Mouse (Mus musculus) layer of hippocampus, adult 2 months (tissue): Measurements from ENCODE around the gene Cln3. TPM values are rescaled to one million over a fixed set of nuclear protein-coding genes. Genes with fewer than 3 reads are reported as not detected.
A peak's percentile ranks its signal among the peaks of the same experiment; 100 is the strongest.

Experiments
- DNase-seq, 2 experiments: peaks; one replicate each; pipeline ENCODE4 v3.0.0; 2022; ENCODE audit warnings: low spot score in 2 of 2
- H3K27ac ChIP-seq: fragments of 200-600 bp; 2 replicates; pipeline ENCODE4 v1.8.1; 2022
- H3K4me3 ChIP-seq: fragments of 200-600 bp; 2 replicates; pipeline ENCODE4 v1.8.1; 2022; ENCODE audit warnings: mild to moderate bottlenecking
- CTCF ChIP-seq: fragments of 200-600 bp; conservative IDR thresholded peaks from 2 replicates; pipeline ENCODE4 v1.8.1; 2022; ENCODE audit warnings: antibody characterized with exemption, mild to moderate bottlenecking, moderate library complexity
- microRNA-seq, 2 experiments: library from miRNA; unstranded; fragments of <30 nt; microRNA quantifications; one replicate each; pipeline ENCODE4 v1.2.0; 2021
- total RNA-seq, 2 experiments: library from RNA; stranded (reverse); gene quantifications; 2 replicates each; pipeline ENCODE4 v1.2.3; 2021

The Cln3 gene
- total RNA-seq, 2 experiments from 2014 or later: 28.4 to 36.4 TPM

- DNase-seq: no peak
- no peak for TF ChIP-seq CTCF
- no peak overlapping the region for H3K27ac ChIP-seq
- peak overlapping the region; percentile 47; the same call in 1 of the 2 replicates for H3K4me3 ChIP-seq
These were observed 49.2 kb downstream of the Cln3 start for GRCm38 (mm10) chr7:126536466-126536865.

- no peak for TF ChIP-seq CTCF
- no peak overlapping the region for H3K27ac ChIP-seq
- peak overlapping the region; percentile 47 for H3K4me3 ChIP-seq
- DNase-seq: no peak
These were observed 49.9 kb downstream of the Cln3 start for GRCm38 (mm10) chr7:126535766-126536165.

GRCm38 (mm10) chr7:126533434-126533833 lies 52.2 kb downstream of the Cln3 start:
- DNase-seq: no peak
- no peak for TF ChIP-seq CTCF

GRCm38 (mm10) chr7:126528166-126528577 lies 57.4 kb downstream of the Cln3 start:
- no peak overlapping the region for H3K27ac ChIP-seq
- peak; percentile 95 for TF ChIP-seq CTCF
- no peak overlapping the region for H3K4me3 ChIP-seq
- DNase-seq: peak in 1 of 2 experiments; percentile 44

More at GRCm38 (mm10) chr7:126533434-126533833, 52.2 kb downstream of the Cln3 start:
- no peak overlapping the region for H3K27ac ChIP-seq
- no peak overlapping the region for H3K4me3 ChIP-seq

GRCm38 (mm10) chr7:126523316-126523715 lies 62.3 kb downstream of the Cln3 start:
- TF ChIP-seq CTCF: no peak
- H3K27ac ChIP-seq: no peak overlapping the region
- DNase-seq: no peak
- no peak overlapping the region for H3K4me3 ChIP-seq

Small RNA genes within 50 kb of the gene (microRNA-seq; reads per million reads assigned to microRNA genes)
- 4.4 to 6.1 reads per million in 2 experiments for gene Mir7059

Other genes starting within 250 kb of the Cln3 start
- 1 to 10 TPM in 1 of 2 experiments, under 1 TPM in 1; 0.98 to 1.2 TPM for gene Lat, start 216.2 kb downstream of the Cln3 start, total RNA-seq
- gene Spns1, start 208.4 kb downstream of the Cln3 start, total RNA-seq: 10 to 100 TPM; 86.5 to 91.0 TPM
- 1 to 10 TPM; 7.0 to 7.6 TPM for gene Nfatc2ip, start 189.1 kb downstream of the Cln3 start, total RNA-seq
- not detected for gene Cd19, start 170.9 kb downstream of the Cln3 start, total RNA-seq
- 10 to 100 TPM; 13.5 to 14.7 TPM for gene Rabep2, start 157.1 kb downstream of the Cln3 start, total RNA-seq
- under 1 TPM; 0.81 to 0.84 TPM for gene Atp2a1, start 122.7 kb downstream of the Cln3 start, total RNA-seq
- gene Sh2b1, start 110.4 kb downstream of the Cln3 start, total RNA-seq: 10 to 100 TPM; 69.1 to 70.1 TPM
- gene Tufm, start 98.5 kb downstream of the Cln3 start, total RNA-seq: 10 to 100 TPM; 81.9 to 86.7 TPM
- gene Atxn2l, start 82.4 kb downstream of the Cln3 start, total RNA-seq: 100 to 1,000 TPM; 132 to 133 TPM
- 100 to 1,000 TPM; 174 to 190 TPM for gene Eif3c, start 19.4 kb downstream of the Cln3 start, total RNA-seq
- under 1 TPM; 0.37 to 0.44 TPM for gene Apobr, start 875 bp downstream of the Cln3 start, total RNA-seq
- not detected for gene Il27, start 9.1 kb upstream of the Cln3 start, total RNA-seq
- gene Nupr1, start 45.0 kb upstream of the Cln3 start, total RNA-seq: 10 to 100 TPM; 10.3 to 12.2 TPM
- gene Sgf29, start 63.5 kb upstream of the Cln3 start, total RNA-seq: 10 to 100 TPM; 27.8 to 28.4 TPM
- 1 to 10 TPM; 9.1 to 9.4 TPM for gene Sult1a1, start 90.6 kb upstream of the Cln3 start, total RNA-seq
- 100 to 1,000 TPM; 103 to 112 TPM for gene Bola2, start 109.6 kb upstream of the Cln3 start, total RNA-seq
- 10 to 100 TPM; 18.9 to 22.3 TPM for gene Slx1b, start 110.0 kb upstream of the Cln3 start, total RNA-seq
- 100 to 1,000 TPM; 130 to 135 TPM for gene Coro1a, start 122.0 kb upstream of the Cln3 start, total RNA-seq
- 100 to 1,000 TPM; 170 to 175 TPM for gene Mapk3, start 173.8 kb upstream of the Cln3 start, total RNA-seq
- 1 to 10 TPM; 3.1 to 7.0 TPM for gene Gdpd3, start 180.5 kb upstream of the Cln3 start, total RNA-seq
- 100 to 1,000 TPM; 283 to 289 TPM for gene Ypel3, start 191.1 kb upstream of the Cln3 start, total RNA-seq
- 1 to 10 TPM in 1 of 2 experiments, under 1 TPM in 1; 0.54 to 1.0 TPM for gene Tbx6, start 195.7 kb upstream of the Cln3 start, total RNA-seq
- 10 to 100 TPM; 50.2 to 54.9 TPM for gene Ppp4c, start 206.7 kb upstream of the Cln3 start, total RNA-seq
- gene Fam57b, start 211.9 kb upstream of the Cln3 start, total RNA-seq: 10 to 100 TPM; 73.8 to 74.7 TPM
- not detected for gene 4930451I11Rik, start 245.8 kb upstream of the Cln3 start, total RNA-seq